Mouse (Mus musculus) layer of hippocampus, adult 6 months (tissue): ENCODE measurements around the gene Vmn2r114. TPM values are rescaled to one million over a fixed set of nuclear protein-coding genes. Genes with fewer than 3 reads are reported as not detected.

Experiments used
- long read RNA-seq, 2 experiments: library from polyadenylated mRNA; unstranded; transcript quantifications; one replicate each; pipeline ENCODE4 v2.0.0; 2019 to 2020
- polyA plus RNA-seq: library from polyadenylated mRNA; unstranded; fragments of <200 nt; fragmentation: Nextera tagmentation; gene quantifications from 2 replicates; pipeline ENCODE4 v1.2.3, GENCODE M21; 2021

Vmn2r114 gene
- not detected in 2 replicates for polyA plus RNA-seq
- long read RNA-seq, experiment 1, result 0 reads
- long read RNA-seq, experiment 2, result 0 reads

GRCm38 (mm10) chr17:23312437-23312836, at the start of gene Vmn2r114:
Gene Vmn2r114, minus strand, starts transcription at chr17:23312537.

GRCm38 (mm10) chr17:23343441-23343840, 31.1 kb upstream of the Vmn2r114 start, which contains the start of gene Vmn2r115:
Gene Vmn2r115, plus strand, starts transcription at chr17:23343741.

Other genes with a start within 250 kb of the Vmn2r114 start
- 3.3 and 5.5 TPM in 2 replicates for gene Zfp40, start 119.3 kb downstream of the Vmn2r114 start, polyA plus RNA-seq
- not detected in 2 replicates for gene Vmn2r115, start 31.2 kb upstream of the Vmn2r114 start, polyA plus RNA-seq
- not detected in 2 replicates for gene Vmn2r116, start 72.1 kb upstream of the Vmn2r114 start, polyA plus RNA-seq
- gene Vmn2r117, start 167.2 kb upstream of the Vmn2r114 start, polyA plus RNA-seq, result not detected in 2 replicates